Mouse (Mus musculus): ENCODE data around the gene Optn.
"Not testable (repeated sequence)": the region's sequence is repeated elsewhere in the genome, so short reads cannot be mapped to it uniquely, and the experiment has no call there.

The Optn gene

DNA sequence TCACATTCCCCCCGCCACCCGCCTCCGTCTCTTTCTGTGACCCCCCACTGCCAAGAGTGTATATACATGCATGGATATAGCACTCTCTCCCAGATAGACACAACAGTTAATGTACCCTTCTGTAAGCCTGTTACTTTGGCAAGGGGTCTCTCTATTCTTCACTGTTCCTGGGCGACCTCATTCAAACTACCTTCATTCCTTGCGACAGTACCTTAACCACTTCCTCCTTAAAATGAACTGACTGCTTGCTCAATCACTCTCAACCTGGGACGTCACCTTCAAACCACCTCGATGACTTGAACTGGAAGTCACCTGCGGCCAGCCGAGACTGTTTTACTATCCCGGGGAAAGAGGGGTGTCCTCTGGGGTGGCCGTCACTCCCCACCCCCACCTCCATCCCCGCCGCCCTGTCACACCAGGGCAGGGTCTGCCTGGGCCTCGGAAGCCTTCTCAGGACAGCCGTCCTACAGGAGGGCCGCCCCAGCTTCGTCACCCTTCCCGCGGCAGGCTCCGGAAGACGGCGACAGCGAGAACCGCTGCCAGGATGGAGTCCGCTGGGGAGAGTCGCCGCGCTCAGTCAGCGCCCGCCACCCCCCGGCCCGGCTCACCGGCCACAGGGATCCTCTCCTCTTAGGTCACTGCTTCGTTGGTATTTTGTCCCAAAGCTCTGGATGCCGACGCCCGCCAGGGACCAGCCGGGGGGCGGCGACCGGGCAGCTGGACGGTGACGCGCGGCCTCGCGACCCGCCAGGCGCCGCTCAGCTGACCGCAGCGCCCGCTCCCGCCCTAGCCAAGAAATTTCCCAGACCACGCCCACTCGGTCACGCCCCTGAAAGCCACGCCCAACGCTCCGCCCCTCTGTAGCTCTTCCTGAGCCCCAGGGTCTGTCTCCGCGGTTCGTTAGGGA, at the start of gene Optn:
TSS of gene Optn (minus strand) at position 753 of the 907 bp plus-strand sequence.
- peak; percentile 78 to 89 for DNase-seq (ENCODE audit: low spot score in 2 of 2)

DNA sequence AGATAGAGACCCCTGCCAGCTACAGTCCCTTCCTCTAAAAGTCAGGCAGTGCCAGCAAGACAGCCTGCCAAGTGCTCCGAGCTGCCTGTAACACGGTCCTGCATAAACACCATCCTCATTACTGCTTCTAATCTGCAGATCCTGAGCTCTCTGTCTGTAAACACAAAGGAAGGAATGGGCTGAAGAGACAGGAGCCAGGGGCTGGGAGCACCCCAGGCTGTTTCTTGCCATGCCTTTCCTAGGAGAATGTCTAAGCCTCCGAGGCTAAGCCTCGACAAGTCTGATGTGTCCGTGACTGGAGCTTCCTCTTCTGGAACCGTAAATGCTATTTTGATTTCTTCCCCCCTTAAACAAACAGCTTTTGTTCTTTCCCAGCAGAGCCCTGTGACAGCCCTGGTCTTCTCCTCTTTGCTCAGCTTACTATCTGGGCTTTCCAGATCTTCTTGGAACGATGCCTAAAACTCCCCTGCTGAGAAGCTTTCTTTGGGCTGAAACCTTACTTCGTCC, 49.0 kb upstream of the Optn start:
- no peak for DNase-seq (ENCODE audit: low spot score in 2 of 2)

DNA sequence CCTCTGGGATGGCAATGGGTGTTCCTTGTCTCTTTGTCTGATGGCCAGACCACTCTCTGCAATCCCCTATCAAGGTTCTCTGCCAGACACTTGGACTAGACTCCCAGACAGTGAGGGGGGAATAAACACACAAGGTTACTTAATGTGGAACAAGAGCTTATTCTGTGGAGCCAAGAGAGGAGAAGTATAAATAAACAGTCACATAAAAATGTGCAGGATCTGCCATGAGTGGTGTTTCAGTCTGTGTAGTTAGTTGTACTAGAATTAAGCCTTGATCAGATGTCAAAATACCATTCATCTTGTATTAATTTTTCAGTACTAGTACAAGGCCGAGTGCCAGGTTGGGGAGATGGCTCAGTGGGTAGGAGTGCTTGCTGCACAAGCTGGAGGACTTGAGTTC, 39.0 kb upstream of the Optn start:
- DNase-seq (ENCODE audit: low spot score in 2 of 2): no peak

DNA sequence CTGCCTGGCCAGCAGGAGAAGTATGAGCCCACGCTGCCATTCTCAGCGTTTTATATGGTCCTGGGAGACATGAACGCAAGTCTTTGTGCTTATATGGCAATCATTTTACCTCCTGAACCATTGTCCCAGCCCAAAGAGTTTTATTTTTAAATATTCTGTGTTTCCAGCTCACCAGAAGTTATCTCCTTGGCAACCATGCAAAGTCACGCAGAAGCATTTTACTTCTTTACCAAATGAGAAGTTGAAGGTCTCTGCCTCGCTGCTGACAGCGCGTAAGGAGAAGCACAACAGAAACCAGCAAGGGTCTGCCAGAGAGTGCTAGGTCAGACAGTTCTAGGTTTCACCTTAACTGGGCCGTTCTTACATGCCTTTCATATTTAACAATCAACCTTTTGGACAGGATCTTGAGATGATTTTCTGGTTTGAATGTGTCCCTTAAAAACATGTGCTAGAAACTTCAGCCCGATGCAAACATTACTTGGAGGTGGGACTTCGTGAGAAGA, 37.9 kb upstream of the Optn start:
- DNase-seq (ENCODE audit: low spot score in 2 of 2): no peak

DNA sequence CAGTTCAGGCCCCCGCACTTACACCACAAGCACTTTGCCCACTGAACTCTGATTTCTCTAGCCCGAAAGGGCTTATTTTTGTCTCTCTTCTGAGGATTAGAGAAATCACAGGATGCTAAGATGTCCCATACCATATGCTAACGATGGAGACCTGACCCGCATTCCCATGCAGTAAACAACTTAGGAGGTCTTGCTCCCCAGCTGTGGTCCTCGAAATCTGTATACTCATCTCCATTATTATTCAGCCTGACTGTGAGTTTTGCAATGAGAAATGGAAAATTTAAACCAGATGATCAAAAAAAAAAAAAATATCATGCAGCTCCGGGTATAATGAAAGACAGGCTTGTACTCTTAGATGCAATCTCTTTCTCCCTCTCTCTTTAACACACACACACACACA, 35.3 kb upstream of the Optn start:
- DNase-seq (ENCODE audit: low spot score in 2 of 2): no peak

DNA sequence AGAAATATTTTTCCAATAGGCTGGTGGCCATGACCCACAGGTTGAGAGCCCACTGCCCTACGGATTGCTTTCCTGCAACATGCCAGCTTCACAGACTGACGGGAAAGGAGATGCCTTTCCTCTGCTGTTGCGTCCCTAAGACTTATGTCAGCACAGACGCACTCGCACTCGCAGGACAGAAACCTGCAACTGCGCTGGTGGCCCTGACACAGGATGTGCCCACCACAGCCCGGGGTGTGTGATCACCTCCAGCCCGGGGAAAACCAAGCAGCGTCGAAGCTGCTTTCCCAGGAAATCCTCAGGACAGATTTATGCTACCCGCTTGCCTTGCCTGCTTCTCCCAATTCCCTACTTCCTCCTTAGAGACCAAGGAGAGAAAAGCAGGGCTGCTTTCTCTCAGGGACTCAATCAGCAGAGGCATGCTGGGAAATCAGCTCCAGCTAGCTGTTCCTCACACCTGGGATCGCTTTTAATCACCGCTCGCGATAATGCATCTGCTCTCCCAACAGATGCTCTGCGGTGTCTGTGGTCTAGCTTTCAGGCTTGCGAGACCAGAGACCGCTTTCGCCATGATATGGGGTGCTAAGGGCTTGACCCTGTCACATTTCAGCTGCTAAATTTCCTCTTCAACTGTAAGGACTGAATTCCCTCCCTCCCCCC, 34.1 kb upstream of the Optn start:
- no peak for DNase-seq (ENCODE audit: low spot score in 2 of 2)

DNA sequence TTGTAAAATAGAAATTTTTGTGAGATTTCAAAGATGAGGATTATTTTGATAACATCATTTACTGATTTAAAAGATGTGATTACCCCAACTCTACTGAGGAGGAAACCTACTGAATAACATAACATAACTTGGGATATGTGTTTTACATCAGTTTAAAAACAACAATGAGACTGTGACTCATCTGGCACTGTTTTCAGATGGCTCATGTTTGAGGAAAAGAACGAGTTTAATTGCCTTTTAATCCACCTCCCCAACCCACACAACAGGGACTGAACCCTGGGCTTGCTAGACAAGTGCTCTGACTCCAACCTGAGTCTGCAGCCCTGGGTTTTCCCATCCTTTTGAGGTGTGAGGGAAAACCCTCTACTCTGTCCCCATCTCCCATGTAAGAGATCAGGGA, 31.5 kb upstream of the Optn start:
- DNase-seq (ENCODE audit: low spot score in 2 of 2): no peak

DNA sequence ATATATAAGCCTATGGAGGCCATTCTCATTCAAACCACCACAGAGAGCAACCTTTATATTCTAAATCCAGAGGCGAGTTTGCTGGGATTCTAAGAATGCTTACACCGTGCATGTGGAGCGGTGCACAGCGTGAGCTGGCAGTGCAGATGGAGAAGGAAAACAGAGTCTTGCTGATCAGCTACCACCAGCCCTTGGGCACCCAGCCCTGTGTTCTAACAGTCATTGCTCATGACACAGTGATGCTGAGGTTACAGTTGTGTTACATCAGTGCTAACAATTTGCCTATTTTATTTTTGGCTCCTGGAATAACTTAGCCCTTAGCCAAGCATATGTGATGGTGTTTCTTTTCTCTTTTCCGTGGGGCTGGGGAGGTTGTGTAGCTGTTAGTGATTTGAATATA, 31.0 kb upstream of the Optn start:
- no peak for DNase-seq (ENCODE audit: low spot score in 2 of 2)

DNA sequence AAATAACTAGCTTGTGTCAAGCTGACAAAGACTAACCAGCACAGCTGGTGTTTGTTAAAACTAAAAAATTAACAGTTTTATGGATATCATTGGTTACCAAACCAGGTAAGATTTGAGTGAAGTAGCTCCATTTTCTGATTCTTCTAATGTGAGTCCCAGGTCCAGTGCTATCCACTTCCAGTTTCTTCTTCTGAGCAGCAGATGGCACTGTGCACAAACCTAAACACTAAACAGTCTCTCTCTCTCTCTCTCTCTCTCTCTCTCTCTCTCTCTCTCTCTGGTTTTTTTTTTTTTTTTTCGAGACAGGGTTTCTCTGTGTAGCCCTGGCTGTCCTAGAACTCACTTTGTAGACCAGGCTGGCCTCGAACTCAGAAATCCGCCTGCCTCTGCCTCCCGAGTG, 26.5 kb upstream of the Optn start:
- DNase-seq (ENCODE audit: low spot score in 2 of 2): not testable (repeated sequence)

DNA sequence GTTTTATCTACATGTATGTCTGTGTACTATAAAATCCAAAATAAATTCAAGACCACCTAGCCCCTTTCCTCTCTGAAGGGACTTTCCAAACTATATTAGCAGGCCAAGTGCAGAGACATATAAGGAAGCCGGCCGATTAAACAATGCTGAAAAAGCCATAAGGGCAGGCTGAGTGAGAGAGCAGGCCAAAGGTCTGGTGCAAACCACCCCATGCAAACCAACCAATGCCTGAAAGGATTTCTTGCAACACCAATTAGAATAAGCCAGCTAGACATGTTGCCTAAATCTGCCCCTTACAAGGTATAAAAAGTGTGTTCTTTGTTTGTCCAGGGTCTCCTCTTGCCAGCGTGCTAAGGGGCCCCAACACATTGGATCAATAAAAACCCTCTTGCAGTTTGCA, 23.8 kb upstream of the Optn start:
- DNase-seq (ENCODE audit: low spot score in 2 of 2): no peak

DNA sequence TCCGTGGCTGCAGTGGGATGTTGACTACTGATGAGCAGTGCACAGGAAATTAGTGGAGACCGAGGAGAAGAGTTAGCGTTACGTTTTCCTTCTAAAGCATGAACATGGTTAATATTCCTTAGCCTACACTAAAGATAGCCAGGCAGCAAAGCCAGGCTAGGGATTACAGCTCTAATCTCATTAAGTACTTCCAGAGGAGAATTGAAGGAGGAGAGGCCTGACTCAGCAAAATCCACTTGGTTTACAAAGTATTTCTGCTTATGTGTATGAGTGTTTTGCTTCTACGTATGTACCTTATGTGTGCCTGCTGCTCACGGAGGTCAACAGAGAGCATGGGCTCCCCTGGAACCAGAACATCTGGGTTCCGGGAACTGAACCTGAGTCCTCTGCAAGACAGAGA, 19.9 kb upstream of the Optn start:
- DNase-seq (ENCODE audit: low spot score in 2 of 2): no peak

DNA sequence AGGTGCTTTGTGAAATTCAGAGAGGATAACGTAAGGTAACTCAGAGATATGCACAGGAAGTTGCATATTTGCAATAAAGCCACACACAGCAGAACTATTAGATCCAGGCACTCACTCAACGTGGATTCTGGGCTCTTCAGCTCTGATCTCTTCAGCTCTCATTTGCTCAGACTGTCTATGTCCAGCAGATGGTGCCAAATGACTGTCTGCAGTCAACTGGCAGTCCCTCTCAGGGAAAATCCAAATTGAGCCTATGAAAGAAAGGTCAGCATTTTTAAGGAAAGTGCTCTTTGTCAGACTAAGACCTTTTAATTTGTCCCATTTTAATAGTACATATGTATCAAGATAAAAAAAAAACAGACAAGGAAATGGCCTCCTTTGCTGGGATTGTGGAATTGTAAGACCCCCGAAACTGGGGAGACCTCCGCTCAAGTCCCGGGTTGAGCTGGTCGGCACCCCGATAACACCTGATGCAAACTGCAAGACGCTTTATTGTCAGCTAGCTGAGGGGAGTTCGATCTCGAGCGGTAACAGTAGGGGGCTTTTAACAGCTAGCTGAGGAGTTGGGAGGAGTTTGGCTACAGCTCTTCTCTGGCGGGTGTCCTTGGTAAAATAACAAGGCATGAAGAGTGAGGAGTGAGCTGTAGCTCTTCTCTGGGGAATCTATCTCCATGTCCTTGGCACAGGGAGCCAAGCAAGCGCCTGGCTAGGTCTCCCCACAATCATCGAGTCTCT, 16.4 kb upstream of the Optn start:
- no peak for DNase-seq (ENCODE audit: low spot score in 2 of 2)

DNA sequence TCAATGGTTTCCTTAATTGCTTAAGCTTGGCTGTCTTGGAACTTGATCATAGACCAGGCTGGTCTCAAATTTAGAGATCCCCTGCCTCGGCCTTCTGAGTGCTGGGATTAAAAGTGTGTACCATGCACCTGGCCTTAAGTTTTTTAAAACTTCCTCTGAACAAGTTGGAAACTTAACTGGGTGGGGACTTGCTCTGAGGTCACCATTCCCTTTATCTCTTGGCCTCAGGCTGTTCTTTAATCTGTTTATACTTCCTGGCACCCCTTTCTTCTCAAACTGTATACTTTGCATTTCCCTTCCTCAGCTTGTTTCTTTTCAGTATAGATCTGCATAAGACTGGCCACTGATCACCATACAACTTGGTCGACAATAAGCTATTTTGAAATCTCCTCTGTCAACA, 14.1 kb upstream of the Optn start:
- DNase-seq (ENCODE audit: low spot score in 2 of 2): no peak

DNA sequence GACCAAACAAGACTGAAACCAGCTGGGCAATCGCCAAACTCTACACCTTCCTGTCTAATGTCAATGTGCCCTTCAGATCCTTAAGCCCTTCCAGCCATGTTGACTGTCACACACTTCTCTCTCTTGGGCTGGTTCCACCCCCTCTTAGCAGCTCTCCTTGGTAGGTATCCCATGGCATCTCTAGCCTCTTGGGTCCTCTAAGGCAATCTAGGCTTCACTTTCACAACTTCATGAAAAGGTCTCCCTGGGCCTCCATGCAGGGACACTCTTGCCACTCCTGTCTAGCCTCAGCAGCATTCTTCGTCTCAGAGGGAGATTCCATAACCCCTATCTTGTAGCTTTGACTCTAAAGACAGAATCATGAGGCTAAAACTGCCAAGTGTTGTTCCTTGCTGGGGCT, 13.6 kb upstream of the Optn start:
- no peak for DNase-seq (ENCODE audit: low spot score in 2 of 2)

DNA sequence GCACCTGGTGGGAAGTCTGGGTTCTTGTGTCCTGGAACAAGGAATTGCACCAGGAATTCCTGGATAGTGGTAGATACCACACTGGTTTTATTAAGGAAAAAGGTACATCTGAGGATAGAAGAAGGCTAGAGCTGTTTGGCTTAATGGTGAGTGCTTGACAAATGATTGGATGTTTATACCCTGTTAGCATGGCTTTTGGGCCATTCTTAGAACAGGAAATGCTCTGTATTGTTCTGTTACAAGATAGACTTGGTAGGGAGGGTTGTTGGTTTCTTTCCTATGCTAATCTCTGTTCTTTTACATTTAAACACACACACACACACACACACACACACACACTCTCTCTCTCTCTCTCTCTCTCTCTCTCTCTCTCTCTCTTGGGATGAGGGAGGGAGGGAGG, 12.0 kb upstream of the Optn start:
- DNase-seq (ENCODE audit: low spot score in 2 of 2): no peak

DNA sequence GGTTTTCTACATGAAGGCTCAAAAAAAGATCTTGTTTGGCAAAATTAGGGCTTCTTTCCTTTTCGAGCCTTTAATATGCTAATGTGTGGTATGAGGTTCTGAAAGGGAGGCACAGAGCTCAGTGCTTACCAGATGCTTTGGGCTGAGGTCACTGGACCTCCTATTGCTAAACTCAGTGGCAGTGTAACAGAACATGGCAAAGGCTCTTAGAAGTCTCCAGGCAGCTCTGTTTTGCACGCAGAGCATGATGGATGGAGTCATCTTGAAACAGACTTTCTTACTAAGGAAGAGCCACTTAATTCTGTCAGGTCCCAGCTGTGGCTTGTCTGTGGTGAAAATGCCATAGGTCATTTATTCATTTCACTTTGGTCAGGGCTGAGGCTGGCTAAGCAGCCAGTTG, 11.6 kb upstream of the Optn start:
- no peak for DNase-seq (ENCODE audit: low spot score in 2 of 2)

DNA sequence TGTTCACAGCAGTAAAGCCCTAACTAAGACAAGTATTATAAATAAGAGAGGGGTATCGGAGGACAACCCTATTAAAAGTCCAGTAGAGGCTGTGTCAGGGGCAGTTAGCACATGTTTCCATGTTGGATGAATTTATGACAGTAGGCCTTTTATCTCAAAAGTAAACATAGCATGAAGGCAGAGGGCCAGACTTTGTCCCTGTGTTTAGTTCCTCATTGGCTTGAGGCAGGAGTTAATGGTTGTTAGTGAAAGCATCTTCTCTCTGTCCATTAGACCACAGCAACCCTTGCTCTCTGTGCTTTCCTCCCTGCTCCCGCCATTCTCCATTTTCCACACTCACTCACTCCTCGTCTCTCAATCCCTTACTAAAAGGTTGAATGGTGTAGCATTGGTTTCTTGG, 9.9 kb upstream of the Optn start:
- DNase-seq (ENCODE audit: low spot score in 2 of 2): no peak

DNA sequence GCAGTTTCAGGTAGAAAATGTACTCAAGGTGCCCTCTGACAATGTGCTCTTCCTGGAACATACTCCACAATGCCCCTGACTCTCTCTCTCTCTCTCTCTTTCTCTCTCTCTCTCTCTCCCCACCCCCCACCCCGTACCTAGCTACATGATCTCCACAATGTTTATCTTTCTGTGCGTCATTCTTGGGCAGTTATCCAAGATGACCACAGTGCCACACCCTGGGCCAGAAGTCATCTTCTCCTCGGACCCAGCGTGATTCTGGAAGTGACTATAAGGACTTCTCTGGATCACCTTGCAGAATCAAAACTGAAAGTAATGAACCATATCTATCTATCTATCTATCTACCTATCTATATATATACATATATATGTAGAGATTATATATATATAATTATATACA, 4.1 kb upstream of the Optn start:
- DNase-seq (ENCODE audit: low spot score in 2 of 2): no peak

DNA sequence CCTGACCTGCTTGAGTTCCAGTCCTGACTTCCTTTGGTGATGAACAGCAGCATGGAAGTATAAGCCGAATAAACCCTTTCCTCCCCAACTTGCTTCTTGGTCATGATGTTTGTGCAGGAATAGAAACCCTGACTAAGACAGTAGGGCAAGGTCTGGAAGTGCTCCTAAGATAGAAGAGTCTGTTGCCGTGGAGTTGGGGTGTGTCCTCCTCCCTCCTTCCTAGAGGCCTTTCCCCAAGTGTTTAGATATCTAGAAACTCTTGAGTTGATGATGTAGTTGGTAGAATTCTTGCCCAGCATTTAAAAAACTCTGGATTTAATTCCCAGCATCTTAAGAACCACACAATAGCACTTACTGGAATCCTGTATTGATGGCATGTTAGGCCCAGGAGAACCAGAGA, 3.4 kb upstream of the Optn start:
- DNase-seq (ENCODE audit: low spot score in 2 of 2): not testable (repeated sequence)

DNA sequence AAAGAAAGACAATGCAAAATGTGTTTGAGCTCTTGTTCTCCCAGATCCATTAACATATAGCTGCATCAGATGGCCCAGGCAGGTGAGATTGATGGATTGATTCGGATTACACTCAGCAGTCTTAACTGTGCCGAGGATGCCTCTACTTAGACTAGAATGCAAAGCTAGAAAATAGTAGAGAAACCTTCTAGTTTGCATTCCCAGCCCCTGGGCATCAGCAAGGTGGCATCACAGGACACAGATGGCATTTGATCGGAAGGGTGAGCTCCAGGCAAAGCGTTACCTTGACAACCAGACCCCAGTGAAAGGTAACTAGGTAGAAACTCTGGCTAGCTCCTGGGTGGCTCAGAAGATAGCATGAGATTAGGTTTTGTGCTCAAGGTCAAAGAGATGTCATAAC, 396 bp upstream of the Optn start:
- no peak for DNase-seq (ENCODE audit: low spot score in 2 of 2)

DNA sequence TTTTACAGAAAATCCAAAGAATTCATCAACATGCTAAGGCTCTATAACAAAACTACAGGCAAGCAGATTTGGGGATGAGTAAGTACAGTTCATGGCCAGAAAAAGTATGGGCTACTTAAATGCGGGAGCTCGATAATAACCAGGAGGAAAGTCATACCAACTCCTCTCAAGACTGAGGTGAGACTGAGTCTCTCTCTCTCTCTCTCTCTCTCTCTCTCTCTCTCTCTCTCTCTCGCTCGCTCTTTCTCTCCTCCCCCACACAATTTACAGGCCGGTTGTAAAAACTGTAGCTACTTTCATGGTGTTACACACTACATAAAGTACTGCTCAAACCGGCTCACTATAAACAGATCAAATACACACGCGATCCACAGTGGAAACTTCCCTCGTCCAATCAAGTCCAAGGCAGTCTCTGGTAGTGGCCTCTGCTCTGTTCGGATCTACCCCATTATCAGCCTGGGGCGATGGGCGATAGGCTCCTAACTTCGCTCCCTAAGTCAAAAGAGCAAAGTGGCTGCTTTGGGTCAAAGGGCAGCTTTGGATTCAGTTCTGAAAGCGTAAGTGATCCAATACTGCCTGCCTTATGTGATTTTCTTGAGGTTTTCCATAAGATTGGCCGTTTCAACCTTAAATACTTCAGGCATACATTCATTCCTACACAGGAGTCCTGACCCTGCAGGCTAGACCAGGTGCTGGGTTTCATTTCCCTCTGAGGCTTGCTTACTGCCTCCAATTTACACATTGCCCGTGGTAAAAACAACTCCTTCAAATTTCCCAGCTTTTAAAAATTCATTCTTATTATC, 1.2 kb downstream of the Optn start:
- no peak for DNase-seq (ENCODE audit: low spot score in 2 of 2)
